Mouse (Mus musculus): ENCODE results near the gene Tnfrsf9. TPM values are rescaled to one million over a fixed set of nuclear protein-coding genes. Genes with fewer than 3 reads are reported as not detected.

Tnfrsf9 gene
- polyA plus RNA-seq, 1 experiment = not detected

DNA sequence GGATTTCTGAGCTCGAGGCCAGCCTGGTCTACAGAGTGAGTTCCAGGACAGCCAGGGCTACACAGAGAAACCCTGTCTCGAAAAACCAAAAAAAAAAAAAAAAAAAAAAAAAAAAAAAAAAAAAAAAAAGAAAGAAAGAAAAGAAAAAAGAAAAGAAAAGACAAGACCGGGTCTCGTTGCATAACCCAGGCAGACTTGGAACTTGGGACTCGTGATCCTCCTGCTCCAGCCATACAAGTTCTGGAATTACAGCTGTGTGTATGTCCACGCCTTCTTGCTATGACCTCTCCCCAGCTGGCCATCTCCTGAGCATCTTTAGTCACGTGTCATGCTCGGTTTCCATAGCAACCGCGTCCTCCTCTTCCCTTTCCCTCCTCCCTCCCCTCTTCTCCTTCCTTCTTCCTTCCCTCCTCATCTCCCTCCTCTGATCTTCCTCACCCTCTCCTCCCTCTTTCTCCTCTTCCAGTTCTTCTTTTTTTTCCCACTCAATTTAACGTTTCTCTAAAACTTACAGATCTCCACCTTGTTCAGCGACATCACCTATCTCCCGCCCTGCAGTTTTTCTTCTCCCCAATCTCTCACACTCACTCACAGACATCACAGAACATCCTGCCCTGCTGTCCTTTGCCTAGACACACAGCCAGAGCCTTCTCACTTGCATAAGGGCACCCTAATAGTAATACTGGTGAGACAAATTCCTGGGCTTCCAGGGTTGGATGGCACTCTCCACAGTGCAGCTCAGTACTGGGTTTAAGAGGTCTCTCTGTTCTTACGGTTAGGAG is 12.8 kb downstream of the Tnfrsf9 start:
- no peak overlapping the region for H3K4me3 ChIP-seq (replicated peaks; ENCODE audit: control insufficient read depth, low read depth, low read length)
- 41% methylated on average over 14 of the region's 14 CpGs for WGBS
- TF ChIP-seq CTCF (IDR thresholded peaks at IDR 0.05; ENCODE audit: control insufficient read depth, insufficient read depth, low read length) (no peak), POLR2A (IDR thresholded peaks at IDR 0.05; ENCODE audit: borderline replicate concordance, control insufficient read depth, low read depth, low read length) (no peak)

DNA sequence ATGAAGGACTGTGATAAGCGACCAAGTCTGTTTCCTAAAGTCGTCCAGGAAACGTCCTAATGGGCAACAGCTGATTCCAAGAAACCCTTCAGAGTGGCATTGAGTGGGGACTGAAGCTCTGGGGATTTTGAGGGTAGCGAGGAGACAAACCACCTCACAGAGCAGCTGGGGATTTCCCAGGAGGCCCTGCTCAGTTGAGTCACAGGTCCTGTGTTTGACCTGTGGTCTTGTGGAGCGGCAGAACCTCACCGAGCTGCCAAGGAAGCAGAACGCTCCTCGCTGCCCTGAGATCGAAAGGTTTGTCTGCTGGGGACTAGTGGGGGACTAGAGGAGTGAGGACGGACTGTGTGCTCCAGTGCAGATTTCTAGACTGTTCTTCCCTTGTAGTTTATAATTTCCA is 13.4 kb downstream of the Tnfrsf9 start:
- 4% methylated on average over 10 of the region's 10 CpGs for WGBS
- no peak overlapping the region for H3K27ac ChIP-seq (ENCODE audit: control insufficient read depth, insufficient read depth, low read depth, low read length, poor library complexity)
- no peak overlapping the region for H3K4me3 ChIP-seq (replicated peaks; ENCODE audit: control insufficient read depth, low read depth, low read length)
- TF ChIP-seq CTCF (IDR thresholded peaks at IDR 0.05; ENCODE audit: control insufficient read depth, insufficient read depth, low read length) (no peak), POLR2A (IDR thresholded peaks at IDR 0.05; ENCODE audit: borderline replicate concordance, control insufficient read depth, low read depth, low read length) (no peak)
- H3K4me1 ChIP-seq (ENCODE audit: control insufficient read depth, insufficient read depth, low read length) = no peaks in the 10 kb centered on the region; the same call in 1 of the 2 replicates

More for the DNA sequence above, 12.8 kb downstream of the Tnfrsf9 start:
- no peak overlapping the region for H3K27ac ChIP-seq (ENCODE audit: control insufficient read depth, insufficient read depth, low read depth, low read length, poor library complexity)
- no peaks in the 10 kb centered on the region; the same call in 1 of the 2 replicates for H3K4me1 ChIP-seq (ENCODE audit: control insufficient read depth, insufficient read depth, low read length)

DNA sequence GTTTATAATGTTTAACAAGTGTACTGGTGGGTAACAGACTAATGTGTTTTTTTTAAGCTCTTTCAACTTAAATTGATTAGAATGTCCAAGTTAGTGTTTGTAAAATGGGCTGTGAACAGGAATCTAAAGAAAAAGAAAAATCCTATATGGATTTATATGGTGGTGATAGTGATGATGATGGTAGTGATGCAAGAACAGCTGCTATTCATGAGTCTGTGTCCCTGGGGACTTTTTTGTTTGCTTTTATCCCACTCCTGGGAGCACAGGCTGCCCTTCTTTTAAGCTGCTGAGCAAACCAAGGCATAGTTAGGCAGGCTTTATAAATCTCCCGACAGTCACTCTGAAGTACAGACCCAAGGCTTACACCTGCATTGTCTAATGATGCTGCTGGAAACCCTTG is 19.1 kb downstream of the Tnfrsf9 start:
- 78% methylated on average over 1 of the region's 1 CpGs for WGBS
- no peak overlapping the region for H3K4me3 ChIP-seq (replicated peaks; ENCODE audit: control insufficient read depth, low read depth, low read length)
- TF ChIP-seq CTCF (IDR thresholded peaks at IDR 0.05; ENCODE audit: control insufficient read depth, insufficient read depth, low read length) (no peak), POLR2A (IDR thresholded peaks at IDR 0.05; ENCODE audit: borderline replicate concordance, control insufficient read depth, low read depth, low read length) (no peak)
- no peak overlapping the region for H3K27ac ChIP-seq (ENCODE audit: control insufficient read depth, insufficient read depth, low read depth, low read length, poor library complexity)
- H3K4me1 ChIP-seq (ENCODE audit: control insufficient read depth, insufficient read depth, low read length) = no peaks in the 10 kb centered on the region

DNA sequence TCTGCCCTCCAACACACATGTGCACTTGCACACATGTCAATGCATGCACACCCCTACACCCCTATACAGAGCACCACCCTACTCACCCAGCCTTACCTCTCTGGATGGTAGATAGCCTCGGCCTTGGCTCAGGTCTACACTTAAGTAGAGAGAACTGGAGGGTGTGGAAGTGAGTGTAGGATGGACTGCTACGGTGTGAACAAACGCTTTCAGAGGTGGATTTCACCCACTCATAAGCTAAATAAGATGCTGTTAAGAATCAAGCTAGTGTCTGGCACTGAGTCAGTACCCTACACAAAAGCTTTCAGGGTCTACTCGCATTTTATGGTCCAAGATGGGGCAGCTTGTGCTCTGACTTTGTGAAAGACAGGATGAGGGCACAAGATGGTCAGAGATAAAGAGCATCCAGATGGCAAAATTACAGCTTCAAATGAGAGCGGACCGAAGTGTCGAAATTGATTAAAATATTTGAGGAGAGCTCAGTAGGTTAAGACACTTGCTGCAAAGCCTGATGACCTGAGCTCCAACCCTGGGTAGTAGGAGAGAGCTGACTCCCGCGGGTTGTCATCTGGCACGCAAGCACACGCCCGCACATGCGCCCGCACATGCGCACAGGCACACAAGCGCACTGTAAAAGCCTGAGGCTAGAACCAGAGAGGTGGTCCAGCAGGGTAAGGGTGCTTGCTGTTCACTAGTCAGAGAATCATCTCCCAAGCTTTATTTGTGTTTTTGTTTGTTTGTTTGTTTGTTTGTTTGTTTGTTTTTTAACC is 23.1 kb downstream of the Tnfrsf9 start:
- WGBS = 64% methylated on average over 16 of the region's 16 CpGs
- Histone ChIP-seq H3K27ac (ENCODE audit: control insufficient read depth, insufficient read depth, low read depth, low read length, poor library complexity) (no peak overlapping the region), H3K4me3 (replicated peaks; ENCODE audit: control insufficient read depth, low read depth, low read length) (no peak overlapping the region), H3K4me1 (ENCODE audit: control insufficient read depth, insufficient read depth, low read length) (no peaks in the 10 kb centered on the region)
- no peak for TF ChIP-seq POLR2A (IDR thresholded peaks at IDR 0.05; ENCODE audit: borderline replicate concordance, control insufficient read depth, low read depth, low read length)
- TF ChIP-seq CTCF (IDR thresholded peaks at IDR 0.05; ENCODE audit: control insufficient read depth, insufficient read depth, low read length) = no peak

DNA sequence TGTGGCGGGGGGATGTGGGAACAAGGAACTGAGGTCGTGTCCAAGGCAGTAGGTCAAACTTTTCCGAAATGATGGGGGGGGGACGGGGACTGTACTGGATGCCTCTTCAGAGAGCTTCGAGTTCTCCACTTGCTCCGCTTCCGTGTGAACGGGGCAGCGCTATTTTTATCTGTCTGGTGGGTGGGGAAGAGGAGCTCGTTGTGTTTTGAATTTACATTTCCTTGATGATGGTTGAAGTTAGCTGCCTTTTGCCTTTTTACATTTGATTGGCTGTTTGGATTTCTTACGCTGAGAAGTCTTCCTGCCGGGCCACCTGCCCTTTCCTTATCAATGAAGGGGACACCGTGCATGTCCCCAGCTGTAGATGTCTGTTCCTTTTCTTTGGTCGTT is 23.7 kb downstream of the Tnfrsf9 start:
- Histone ChIP-seq H3K4me1 (ENCODE audit: control insufficient read depth, insufficient read depth, low read length) (no peaks in the 10 kb centered on the region), H3K4me3 (replicated peaks; ENCODE audit: control insufficient read depth, low read depth, low read length) (no peak overlapping the region), H3K27ac (ENCODE audit: control insufficient read depth, insufficient read depth, low read depth, low read length, poor library complexity) (no peak overlapping the region)
- 22% methylated on average over 14 of the region's 14 CpGs for WGBS
- no peak for TF ChIP-seq CTCF (IDR thresholded peaks at IDR 0.05; ENCODE audit: control insufficient read depth, insufficient read depth, low read length)
- no peak for TF ChIP-seq POLR2A (IDR thresholded peaks at IDR 0.05; ENCODE audit: borderline replicate concordance, control insufficient read depth, low read depth, low read length)

DNA sequence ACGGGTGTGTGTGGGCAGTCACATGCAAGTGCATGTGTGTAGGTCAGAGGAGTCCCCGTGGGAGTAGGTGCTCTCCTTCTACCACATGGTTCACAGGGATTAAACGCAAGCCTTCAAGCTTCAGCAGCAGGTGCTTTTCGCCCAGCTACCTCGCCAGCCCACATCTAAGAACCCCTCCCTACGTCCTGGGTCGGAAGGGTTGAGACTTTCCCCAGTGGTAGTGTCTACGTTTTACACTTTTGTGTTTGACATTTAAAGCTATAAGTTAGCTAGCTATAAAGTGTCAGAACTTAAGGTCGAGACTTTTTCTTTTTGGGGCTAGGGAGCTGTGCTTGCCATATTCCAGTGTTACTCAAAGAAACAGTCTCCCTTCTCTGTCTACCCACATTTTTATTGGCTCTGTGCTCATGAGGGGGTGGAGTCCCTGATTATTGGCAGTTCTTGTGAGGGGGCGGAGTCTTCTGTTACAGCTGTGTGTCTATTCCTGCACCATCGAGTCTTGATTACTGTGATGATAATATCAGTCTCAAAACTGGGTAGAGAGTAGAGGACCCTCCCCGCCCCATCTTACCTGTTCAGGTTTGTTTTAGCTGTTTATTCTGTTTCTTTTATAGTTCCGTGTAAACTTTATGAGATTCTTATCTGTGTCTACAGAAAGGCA is 25.8 kb downstream of the Tnfrsf9 start:
- no peak for TF ChIP-seq POLR2A (IDR thresholded peaks at IDR 0.05; ENCODE audit: borderline replicate concordance, control insufficient read depth, low read depth, low read length)
- TF ChIP-seq CTCF (IDR thresholded peaks at IDR 0.05; ENCODE audit: control insufficient read depth, insufficient read depth, low read length) = no peak
- Histone ChIP-seq H3K4me1 (ENCODE audit: control insufficient read depth, insufficient read depth, low read length) (no peaks in the 10 kb centered on the region), H3K4me3 (replicated peaks; ENCODE audit: control insufficient read depth, low read depth, low read length) (no peak overlapping the region), H3K27ac (ENCODE audit: control insufficient read depth, insufficient read depth, low read depth, low read length, poor library complexity) (no peak overlapping the region)
- 65% methylated on average over 13 of the region's 13 CpGs for WGBS

DNA sequence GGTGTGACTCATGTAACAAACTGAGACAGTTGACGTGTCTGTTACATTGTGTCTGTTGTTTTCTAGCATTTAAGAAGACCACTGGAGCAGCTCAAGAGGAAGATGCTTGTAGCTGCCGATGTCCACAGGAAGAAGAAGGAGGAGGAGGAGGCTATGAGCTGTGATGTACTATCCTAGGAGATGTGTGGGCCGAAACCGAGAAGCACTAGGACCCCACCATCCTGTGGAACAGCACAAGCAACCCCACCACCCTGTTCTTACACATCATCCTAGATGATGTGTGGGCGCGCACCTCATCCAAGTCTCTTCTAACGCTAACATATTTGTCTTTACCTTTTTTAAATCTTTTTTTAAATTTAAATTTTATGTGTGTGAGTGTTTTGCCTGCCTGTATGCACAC is 30.3 kb downstream of the Tnfrsf9 start:
- Histone ChIP-seq H3K4me3 (replicated peaks; ENCODE audit: control insufficient read depth, low read depth, low read length) (no peak overlapping the region), H3K4me1 (ENCODE audit: control insufficient read depth, insufficient read depth, low read length) (no peaks in the 10 kb centered on the region), H3K27ac (ENCODE audit: control insufficient read depth, insufficient read depth, low read depth, low read length, poor library complexity) (no peak overlapping the region)
- no peak for TF ChIP-seq POLR2A (IDR thresholded peaks at IDR 0.05; ENCODE audit: borderline replicate concordance, control insufficient read depth, low read depth, low read length)
- no peak for TF ChIP-seq CTCF (IDR thresholded peaks at IDR 0.05; ENCODE audit: control insufficient read depth, insufficient read depth, low read length)
- WGBS = 81% methylated on average over 7 of the region's 7 CpGs

DNA sequence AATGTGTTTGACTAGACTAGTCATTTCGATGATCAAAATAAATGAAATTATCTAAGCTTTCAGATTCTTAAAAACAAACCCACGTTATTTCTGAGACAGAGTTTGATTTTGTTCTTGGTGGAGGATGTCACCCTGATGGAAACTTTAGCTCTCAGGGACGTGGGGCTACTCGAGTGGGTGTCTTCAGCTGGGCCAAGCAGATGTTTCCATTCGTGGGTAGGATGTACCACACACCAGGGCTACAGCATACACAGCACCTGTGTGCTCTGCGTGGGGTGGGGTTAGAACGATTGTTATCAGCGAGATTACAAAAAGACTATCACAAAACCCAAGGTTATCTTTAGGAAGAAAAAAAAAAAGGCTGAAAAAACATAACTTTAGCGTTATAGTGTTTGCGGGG is 36.6 kb downstream of the Tnfrsf9 start:
- TF ChIP-seq CTCF (IDR thresholded peaks at IDR 0.05; ENCODE audit: control insufficient read depth, insufficient read depth, low read length) (no peak), POLR2A (IDR thresholded peaks at IDR 0.05; ENCODE audit: borderline replicate concordance, control insufficient read depth, low read depth, low read length) (no peak)
- 69% methylated on average over 10 of the region's 10 CpGs for WGBS
- Histone ChIP-seq H3K4me3 (replicated peaks; ENCODE audit: control insufficient read depth, low read depth, low read length) (no peak overlapping the region), H3K27ac (ENCODE audit: control insufficient read depth, insufficient read depth, low read depth, low read length, poor library complexity) (no peak overlapping the region), H3K4me1 (ENCODE audit: control insufficient read depth, insufficient read depth, low read length) (no peaks in the 10 kb centered on the region)

Measured in bone marrow, adult 2 months (tissue).